Mouse (Mus musculus) olfactory bulb, adult 2 months (tissue): ENCODE results near the gene Hcrt.

Experiments used
- CTCF ChIP-seq: fragments of 200-500 bp; IDR thresholded peaks from 2 replicates; pipeline ENCODE4 v1.5.1; 2012; ENCODE audit warnings: low read depth, mild to moderate bottlenecking, low read length, moderate library complexity; ENCODE audit not compliant: insufficient read depth
- POLR2A ChIP-seq: fragments of 200-500 bp; IDR thresholded peaks from 2 replicates; pipeline ENCODE4 v1.6.1; 2012; ENCODE audit warnings: mild to moderate bottlenecking, low read depth, low read length, moderate library complexity; ENCODE audit not compliant: insufficient read depth

GRCm38 (mm10) chr11:100738066-100738604, 24.6 kb downstream of the Hcrt start, which contains the start of gene Rab5c:
- no peak for TF ChIP-seq CTCF
- TF ChIP-seq POLR2A, result peak; percentile 64
